Mouse (Mus musculus) T-helper 1 cell (primary cell): ENCODE measurements at regions not wholly inside any gene's neighbourhood (a gene's known extent, or its start where the extent isn't known, plus 50 kb on each side); places are given as distances from the start of the nearest gene placed in this dataset.

Experiments used
- in situ Hi-C: fragments of 300-600 bp; cut with MboI, MseI; formaldehyde crosslinking; loops from one replicate; pipeline ENCODE4 v1.15.1; 2025; ENCODE audit warnings: high pct_unique_total_duplicates

GRCm38 (mm10) chr6:99840823-99841222 is 114.6 kb upstream of the Prok2 start:
- in situ Hi-C loops: no loop called here

DNA sequence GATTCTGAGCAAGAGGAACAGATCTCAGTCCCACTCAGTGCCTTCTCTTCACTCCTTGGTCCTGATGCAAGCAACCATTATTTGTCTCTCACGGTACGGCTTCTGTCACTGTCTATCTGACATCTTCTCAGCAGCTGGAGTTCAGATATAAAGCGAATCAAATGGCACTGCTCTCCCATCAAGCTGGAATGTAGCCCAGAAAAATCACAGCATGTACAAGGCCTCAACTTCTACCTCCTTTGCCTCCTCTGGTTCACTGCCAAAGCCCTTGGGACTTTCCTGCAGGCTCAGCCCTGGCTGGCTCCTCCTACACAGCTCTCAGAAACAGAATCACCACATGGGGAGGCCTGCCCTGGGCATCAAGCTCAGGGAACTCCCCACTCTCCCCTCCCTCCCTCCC is 107.1 kb upstream of the Prok2 start:
- in situ Hi-C loops: loop anchor here (10.0 kb wide), 1 partner anchor 909 kb away; no protein-coding TSS in a partner anchor

DNA sequence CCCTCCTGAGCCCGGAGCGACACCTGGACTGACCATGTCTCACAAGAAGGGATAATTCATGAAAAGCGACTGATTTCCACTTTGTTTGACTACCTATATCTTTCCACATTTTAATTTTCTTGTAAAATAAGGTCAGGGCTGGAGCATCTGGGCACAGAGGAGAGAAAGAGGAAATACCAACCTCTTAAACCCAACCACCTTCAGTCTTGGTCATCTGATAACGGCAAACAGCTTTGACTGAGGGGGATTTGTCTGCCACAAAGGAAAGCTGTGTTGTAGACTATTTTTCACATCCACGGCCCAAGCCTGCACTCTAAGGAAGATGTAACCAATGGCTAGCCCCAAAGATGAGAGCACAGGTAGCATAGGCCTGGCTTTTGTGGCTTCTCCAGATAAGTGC is 101.4 kb upstream of the Prok2 start:
- in situ Hi-C loops: no loop called here

- in situ Hi-C loops: no loop called here
These were observed 98.6 kb upstream of the Prok2 start for GRCm38 (mm10) chr6:99824808-99825207.

DNA sequence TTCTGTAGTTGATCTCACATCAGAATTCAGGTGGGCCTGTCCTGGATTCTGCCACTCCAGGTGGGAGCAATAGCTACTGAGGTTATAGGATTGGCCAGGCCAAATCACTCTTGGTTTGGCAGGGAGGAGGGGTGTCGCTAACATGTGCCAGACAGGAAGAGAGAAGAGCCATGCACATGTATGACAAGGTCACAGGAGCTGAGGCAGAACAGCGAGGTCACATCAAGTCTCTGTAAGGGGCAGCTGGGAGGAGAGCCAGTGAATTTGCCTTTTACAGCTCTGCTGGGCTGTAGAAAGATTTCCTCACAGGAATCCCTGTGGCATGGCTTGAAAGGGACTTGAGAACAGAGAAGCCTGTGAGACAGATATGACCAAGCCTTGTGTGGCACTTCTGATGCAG is 96.3 kb upstream of the Prok2 start:
- in situ Hi-C loops: no loop called here

- in situ Hi-C loops: loop anchor here (10.0 kb wide), 1 partner anchor 915 kb away; no protein-coding TSS in a partner anchor
These were observed 93.2 kb upstream of the Prok2 start for GRCm38 (mm10) chr6:99819255-99819929.

DNA sequence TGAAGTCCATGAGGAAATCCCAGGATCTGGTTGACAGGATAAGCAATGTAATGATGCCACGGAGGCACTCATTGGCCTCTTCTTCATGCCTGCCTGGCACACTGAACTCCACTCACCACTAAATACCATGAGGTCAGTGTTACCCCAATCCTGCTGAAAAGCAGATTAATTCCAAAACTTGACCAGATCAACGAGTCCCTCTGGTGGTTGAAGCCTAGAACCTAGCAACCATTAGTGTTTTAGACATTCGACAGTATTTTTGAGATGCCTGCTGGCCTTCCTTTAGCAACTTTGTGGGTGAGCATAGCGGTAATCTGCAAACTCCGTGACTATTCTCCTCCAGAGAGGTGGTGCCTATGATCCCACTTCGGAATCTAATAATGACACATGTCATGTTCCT is 92.3 kb upstream of the Prok2 start:
- in situ Hi-C loops: loop anchor here (10.0 kb wide), 1 partner anchor 914 kb away; no protein-coding TSS in a partner anchor

DNA sequence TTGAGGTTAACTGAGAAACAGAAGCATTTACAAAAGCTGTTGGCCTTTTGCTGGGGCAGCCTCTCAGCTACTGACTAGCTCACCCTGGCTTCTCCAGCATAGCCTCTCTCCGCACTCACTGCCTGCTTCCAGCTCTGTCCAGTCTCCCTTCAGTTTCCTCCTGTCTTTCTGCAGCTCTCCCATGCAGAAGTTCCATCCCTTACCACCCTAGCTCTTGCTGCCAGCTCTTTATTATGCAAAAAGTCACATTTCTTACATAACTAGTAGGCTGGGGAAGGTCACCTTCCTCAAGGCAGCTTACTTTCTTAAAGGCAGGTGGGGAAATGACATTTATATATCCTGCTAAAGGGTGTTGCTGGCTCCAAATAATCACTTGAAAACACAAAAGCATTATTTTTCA is 91.1 kb upstream of the Prok2 start:
- in situ Hi-C loops: loop anchor here (10.0 kb wide), 1 partner anchor 912 kb away; no protein-coding TSS in a partner anchor

GRCm38 (mm10) chr6:99813102-99813501 is 86.9 kb upstream of the Prok2 start:
- in situ Hi-C loops: loop anchor here (10.0 kb wide), 1 partner anchor 908 kb away; no protein-coding TSS in a partner anchor

GRCm38 (mm10) chr6:99811842-99812241 is 85.7 kb upstream of the Prok2 start:
- in situ Hi-C loops: loop anchor here (10.0 kb wide), 1 partner anchor 907 kb away; no protein-coding TSS in a partner anchor

DNA sequence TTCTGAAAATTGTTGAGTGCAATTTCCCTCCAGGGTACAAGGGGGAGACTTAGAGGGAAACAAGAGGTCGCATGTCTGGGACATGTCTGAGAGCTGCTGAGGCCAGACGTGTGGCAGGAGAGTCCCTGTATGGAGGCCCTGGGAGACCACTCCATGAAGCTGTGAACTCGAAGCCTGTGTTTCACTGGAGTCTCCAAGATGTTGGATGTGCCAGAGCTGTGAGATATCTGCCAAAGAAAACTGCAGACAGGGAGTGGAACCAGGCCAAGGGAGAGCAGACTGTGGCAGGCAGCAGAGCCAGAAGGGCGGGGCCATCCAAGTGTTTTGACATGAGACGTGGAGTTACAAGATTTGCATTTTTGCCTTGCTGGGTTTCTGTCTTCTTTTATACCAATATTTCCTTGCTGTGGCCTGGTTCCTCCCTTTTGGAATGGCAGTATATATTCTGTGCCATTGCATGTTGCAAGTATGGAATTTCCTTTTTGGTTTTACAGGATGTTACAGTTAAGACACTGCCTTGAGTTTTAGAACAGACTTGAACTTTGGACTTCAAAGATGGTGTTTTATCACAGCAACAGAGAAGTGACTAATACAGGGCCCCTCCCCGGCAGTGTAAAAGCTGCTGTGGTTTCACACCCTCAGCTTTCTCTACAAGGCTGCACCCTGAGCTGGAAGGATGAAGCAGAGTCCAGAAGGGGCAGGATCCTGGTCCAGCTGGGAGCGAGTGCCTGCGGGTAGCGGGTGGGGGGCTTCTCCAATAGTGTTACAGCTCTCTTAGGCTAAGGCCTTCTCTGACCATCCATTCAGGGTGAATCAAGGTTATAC is 85.0 kb upstream of the Prok2 start:
- in situ Hi-C loops: loop anchor here (10.0 kb wide), 1 partner anchor 906 kb away; no protein-coding TSS in a partner anchor

GRCm38 (mm10) chr6:99804905-99805245 is 78.7 kb upstream of the Prok2 start:
- in situ Hi-C loops: no loop called here

DNA sequence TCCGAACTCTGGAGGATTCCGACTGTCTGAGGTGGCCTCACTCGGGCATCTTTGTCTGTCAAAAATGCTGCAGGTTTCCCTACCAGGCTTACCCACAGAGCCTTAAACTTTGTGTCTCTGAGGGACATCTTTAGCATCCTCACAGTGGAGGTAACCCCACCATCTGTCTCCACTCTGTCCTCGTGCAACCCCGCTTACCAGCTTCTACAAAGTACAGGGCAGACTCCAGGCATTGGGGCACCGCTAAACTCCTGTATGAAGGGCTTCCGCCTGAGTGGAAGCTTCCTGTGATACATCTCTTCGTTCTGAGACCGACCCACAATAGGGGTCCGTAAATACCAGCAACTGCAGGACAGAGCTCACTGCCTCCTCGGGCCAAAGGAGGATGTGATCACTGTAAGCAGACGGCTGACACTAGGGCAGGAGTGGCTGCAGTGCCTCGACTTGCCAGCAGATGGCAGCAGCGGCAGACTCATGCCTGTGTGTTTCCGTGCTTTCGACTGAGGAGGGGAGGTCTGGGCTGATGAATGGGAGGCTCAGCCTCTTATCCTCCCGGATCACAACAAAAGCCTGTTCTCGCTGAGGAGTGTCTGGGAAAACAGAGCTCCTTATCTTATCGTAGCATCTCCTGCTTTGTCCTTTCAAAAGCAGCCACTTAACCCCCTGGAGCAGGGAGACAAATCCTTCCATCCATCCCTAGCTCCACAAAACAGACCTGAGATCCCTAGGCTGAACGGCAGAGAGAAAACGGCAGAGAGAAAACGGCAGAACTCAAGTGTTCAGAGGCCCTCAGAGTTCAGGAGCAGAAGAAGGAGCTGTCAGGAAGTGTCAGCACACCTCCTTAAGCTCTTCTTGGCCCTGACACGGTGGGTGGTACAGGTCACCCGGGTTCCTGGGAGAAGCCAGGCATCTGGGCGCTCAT is 78.1 kb upstream of the Prok2 start:
- in situ Hi-C loops: no loop called here

DNA sequence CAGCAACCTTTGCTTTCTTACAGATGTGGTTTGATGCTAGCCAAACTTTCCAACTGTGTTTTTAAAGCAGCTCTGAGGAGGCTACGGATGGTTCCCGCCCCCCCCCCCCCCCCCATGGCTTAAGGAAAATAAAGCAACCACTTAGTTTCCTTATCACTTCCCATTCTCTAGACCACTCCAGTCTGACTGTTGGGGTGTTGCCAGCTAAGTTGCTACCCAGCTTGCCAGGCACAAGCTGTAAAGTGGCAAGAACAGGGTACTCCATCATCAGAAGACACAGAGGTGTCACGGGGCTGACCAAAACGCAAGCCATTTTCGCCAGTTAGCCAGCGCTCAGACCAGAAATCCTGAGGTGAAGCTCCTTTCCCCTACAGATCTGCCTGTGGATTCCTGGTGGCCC is 74.7 kb upstream of the Prok2 start:
- in situ Hi-C loops: no loop called here

DNA sequence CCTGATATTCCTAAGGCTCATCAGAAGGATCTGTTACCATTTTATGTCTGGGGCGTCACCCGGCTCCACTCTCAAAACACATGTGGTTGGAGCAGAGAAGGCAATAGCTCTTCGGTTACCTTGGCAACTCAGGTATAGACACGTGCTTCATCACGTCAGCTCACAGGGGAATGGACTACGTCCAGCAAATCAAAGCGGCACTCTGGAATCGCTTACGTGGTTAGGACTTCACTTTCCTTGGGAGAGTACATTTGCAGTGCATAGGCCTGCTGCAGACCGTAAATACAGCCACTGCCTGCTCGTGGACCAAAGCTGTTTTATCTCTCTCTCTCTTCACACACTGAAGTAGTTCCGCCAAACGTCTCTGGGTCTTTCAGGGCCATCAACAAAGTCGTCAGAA is 74.1 kb upstream of the Prok2 start:
- in situ Hi-C loops: no loop called here

GRCm38 (mm10) chr6:99796390-99796789 is 70.2 kb upstream of the Prok2 start:
- in situ Hi-C loops: no loop called here

DNA sequence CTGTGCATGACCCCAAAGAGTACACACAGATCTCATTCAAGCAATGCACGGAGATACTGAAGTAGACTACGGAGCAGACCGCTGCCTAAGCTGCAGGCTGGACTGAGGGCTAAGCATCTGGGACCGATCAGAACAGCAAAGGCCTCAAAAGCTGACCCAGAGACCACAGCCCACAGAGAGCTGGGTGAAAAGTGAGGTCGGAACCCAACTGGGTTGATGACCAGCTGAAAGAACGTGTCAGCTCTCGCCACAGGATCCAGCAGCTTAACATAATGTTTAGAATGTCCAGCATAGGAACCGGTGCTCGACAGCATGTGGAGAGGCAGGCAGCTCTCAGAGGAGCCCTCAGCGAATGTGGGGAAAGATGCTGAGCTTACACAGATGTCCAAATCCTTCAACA is 67.4 kb upstream of the Prok2 start:
- in situ Hi-C loops: no loop called here

DNA sequence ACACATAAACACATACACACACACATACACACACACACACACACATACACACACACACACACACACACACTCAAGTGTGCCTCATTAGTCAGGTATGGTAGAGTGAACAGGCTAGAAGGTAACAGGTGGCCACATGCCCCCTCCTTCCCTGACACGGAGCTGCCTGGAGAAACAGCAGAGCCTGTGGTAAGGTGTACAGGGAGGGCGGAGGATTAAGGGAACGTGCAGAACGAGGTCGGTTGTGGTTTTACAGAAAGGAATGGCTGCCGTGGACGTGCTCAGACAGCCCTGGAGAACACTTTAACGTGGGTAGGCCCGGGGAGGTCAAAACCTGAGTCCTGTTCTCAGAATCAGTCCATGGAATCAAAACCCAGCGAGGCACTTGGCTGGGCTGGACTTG is 66.2 kb upstream of the Prok2 start:
- in situ Hi-C loops: no loop called here

GRCm38 (mm10) chr6:99786977-99787376 is 60.8 kb upstream of the Prok2 start:
- in situ Hi-C loops: loop anchor here (10.0 kb wide), 1 partner anchor 102 kb away; no protein-coding TSS in a partner anchor

GRCm38 (mm10) chr6:99785212-99785611 is 59.0 kb upstream of the Prok2 start:
- in situ Hi-C loops: loop anchor here (10.0 kb wide), 1 partner anchor 100 kb away; no protein-coding TSS in a partner anchor

DNA sequence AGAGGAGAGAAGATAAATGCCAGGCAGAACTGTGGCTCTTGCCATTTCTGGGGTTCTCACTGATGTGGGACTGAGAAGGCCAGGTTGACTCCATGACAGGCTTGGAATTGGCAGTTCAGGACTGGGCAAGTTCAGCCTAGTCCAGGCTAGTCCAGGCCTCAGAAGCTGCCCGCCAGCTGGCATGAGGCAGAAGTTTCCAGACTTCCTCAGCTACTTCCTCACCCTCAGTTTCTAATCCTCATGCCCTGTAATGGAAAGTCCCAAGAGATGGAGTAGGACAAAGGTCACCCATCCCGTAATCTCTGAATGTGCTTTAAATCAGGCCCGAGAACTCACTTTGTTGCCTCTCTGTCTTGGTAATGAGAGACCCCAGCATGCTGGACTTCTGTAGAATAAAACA is 58.6 kb upstream of the Prok2 start:
- in situ Hi-C loops: loop anchor here (10.0 kb wide), 1 partner anchor 100 kb away; no protein-coding TSS in a partner anchor
